Mouse (Mus musculus) neural tube, embryonic 13.5 days (tissue): ENCODE results near the gene Hspa4. TPM values are rescaled to one million over a fixed set of nuclear protein-coding genes. Genes with fewer than 3 reads are reported as not detected.

ENCODE experiments used
- ATAC-seq: fragments of 200-750 bp; cut with Nextera tagmentation; 2 replicates; pipeline ENCODE4 v1.8.0; 2017; ENCODE audit warnings: low read depth, mild to moderate bottlenecking, moderate TSS enrichment, moderate library complexity
- H3K27ac ChIP-seq: fragments of 300-500 bp; sonication (generic); replicated peaks from 2 replicates; pipeline ENCODE4 v1.5.1; 2015; ENCODE audit warnings: moderate library complexity, mild to moderate bottlenecking, inconsistent platforms
- H3K27me3 ChIP-seq: fragments of 300-500 bp; sonication (generic); 2 replicates; pipeline ENCODE4 v1.6.1; 2015; ENCODE audit warnings: mild to moderate bottlenecking, inconsistent platforms
- H3K36me3 ChIP-seq: fragments of 300-500 bp; sonication (generic); 2 replicates; pipeline ENCODE4 v1.6.1; 2015; ENCODE audit warnings: mild to moderate bottlenecking, inconsistent platforms
- H3K4me1 ChIP-seq: fragments of 300-500 bp; sonication (generic); replicated peaks from 2 replicates; pipeline ENCODE4 v1.6.1; 2015; ENCODE audit warnings: inconsistent platforms
- H3K4me2 ChIP-seq: fragments of 300-500 bp; sonication (generic); 2 replicates; pipeline ENCODE4 v1.6.1; 2015; ENCODE audit warnings: inconsistent platforms, mild to moderate bottlenecking, moderate library complexity
- H3K4me3 ChIP-seq: fragments of 300-500 bp; sonication (generic); 2 replicates; pipeline ENCODE4 v1.5.1; 2015; ENCODE audit warnings: mild to moderate bottlenecking, inconsistent platforms
- H3K9ac ChIP-seq: fragments of 300-500 bp; sonication (generic); 2 replicates; pipeline ENCODE4 v1.6.1; 2015; ENCODE audit warnings: moderate library complexity, mild to moderate bottlenecking, inconsistent platforms
- H3K9me3 ChIP-seq: fragments of 300-500 bp; sonication (generic); 2 replicates; pipeline ENCODE4 v1.6.1; 2016; ENCODE audit warnings: inconsistent platforms
- WGBS: fragments of 180-500 bp; shearing (Covaris S2); methylation state at CpG from one replicate; pipeline ENCODE4 v1.1.7; 2015; 5-methylcytosine and 5-hydroxymethylcytosine counted together
- polyA plus RNA-seq: library from polyadenylated mRNA; unstranded; fragments of >200 nt; fragmentation: Nextera tagmentation; extraction: Ambion mirVana; gene quantifications from 2 replicates; pipeline ENCODE4 v1.2.1, GENCODE M21; 2015

The Hspa4 gene
- polyA plus RNA-seq, 1 experiment from 2014 or later: 56.1 TPM

GRCm38 (mm10) chr11:53269596-53269995 lies 30.7 kb downstream of the Hspa4 start:
- H3K27me3 ChIP-seq: no peaks in the 10 kb centered on the region
- H3K4me1 ChIP-seq: no peaks in the 10 kb centered on the region
- H3K4me3 ChIP-seq: no peak overlapping the region
- H3K9me3 ChIP-seq: no peaks in the 10 kb centered on the region
- no peak overlapping the region for H3K27ac ChIP-seq
- no peak for ATAC-seq
- H3K4me2 ChIP-seq: no peak overlapping the region
- no peak overlapping the region for H3K9ac ChIP-seq
- WGBS: 90% methylated on average over 6 of the region's 6 CpGs
- H3K36me3 ChIP-seq: peaks cover 97% of the 10 kb centered on the region

DNA sequence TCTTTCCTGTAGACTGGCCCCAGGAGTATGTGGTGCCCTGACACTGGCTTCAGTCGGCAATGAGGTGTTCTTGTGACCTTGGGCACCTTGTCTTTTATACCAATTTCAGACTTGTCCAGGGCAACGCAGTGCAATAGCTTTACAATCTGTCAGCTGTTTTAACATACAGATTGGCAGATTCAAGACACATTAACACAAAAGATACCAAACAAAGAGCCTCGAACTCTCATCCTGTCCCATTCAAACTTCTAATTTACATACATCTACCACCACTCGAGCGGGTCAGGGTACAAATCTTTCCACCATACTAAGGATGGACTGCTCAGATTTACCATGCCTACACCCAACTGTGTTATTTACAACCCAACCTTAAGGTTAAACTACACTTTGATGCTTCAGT lies 39.7 kb downstream of the Hspa4 start:
- peaks cover 54% of the 10 kb centered on the region for H3K36me3 ChIP-seq
- 82% methylated on average over 5 of the region's 5 CpGs for WGBS
- no peak overlapping the region for H3K27ac ChIP-seq

GRCm38 (mm10) chr11:53260056-53260455 lies 40.2 kb downstream of the Hspa4 start:
- Histone ChIP-seq H3K4me1 (no peaks in the 10 kb centered on the region), H3K4me3 (no peak overlapping the region), H3K27me3 (no peaks in the 10 kb centered on the region), H3K9me3 (no peaks in the 10 kb centered on the region), H3K4me2 (no peak overlapping the region), H3K27ac (no peak overlapping the region), H3K36me3 (peaks cover 49% of the 10 kb centered on the region), H3K9ac (no peak overlapping the region)
- 81% methylated on average over 1 of the region's 1 CpGs for WGBS
- no peak for ATAC-seq

More for the DNA sequence above, 39.7 kb downstream of the Hspa4 start:
- H3K4me1 ChIP-seq: no peaks in the 10 kb centered on the region
- H3K9me3 ChIP-seq: no peaks in the 10 kb centered on the region
- H3K4me2 ChIP-seq: no peak overlapping the region
- ATAC-seq: no peak
- no peak overlapping the region for H3K9ac ChIP-seq
- no peaks in the 10 kb centered on the region for H3K27me3 ChIP-seq
- H3K4me3 ChIP-seq: no peak overlapping the region

DNA sequence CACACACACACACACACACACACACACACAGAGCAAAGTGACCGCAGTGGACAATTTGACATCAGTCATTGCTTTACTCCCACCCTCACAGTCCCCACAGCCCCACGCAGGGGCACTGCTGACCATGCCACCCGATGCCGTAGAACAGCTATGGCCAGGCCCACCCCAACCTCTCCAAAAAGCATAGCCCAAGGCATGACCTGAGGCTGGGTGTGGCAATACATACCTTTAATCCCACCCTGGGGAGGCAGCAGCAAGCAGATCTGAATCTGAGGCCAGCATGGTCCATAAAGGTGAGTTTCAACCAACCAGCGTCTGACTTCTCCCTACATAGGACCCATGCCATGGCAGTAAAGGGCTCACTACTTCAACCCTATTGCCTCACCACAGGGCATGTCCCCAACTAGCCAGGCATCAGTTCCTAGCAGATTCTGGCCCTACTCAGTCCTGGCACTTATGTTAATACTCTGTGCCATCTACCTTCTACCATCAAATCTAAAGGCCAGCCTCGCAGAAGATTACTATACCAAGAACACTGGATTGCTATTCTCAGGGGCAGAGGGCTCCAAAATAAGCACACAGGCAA lies 41.1 kb downstream of the Hspa4 start:
- no peak for ATAC-seq
- no peaks in the 10 kb centered on the region for H3K27me3 ChIP-seq
- H3K4me1 ChIP-seq: no peaks in the 10 kb centered on the region
- 80% methylated on average over 6 of the region's 6 CpGs for WGBS
- H3K9me3 ChIP-seq: no peaks in the 10 kb centered on the region
- H3K4me3 ChIP-seq: no peak overlapping the region
- H3K27ac ChIP-seq: no peak overlapping the region
- H3K9ac ChIP-seq: no peak overlapping the region
- peaks cover 40% of the 10 kb centered on the region for H3K36me3 ChIP-seq
- H3K4me2 ChIP-seq: no peak overlapping the region

GRCm38 (mm10) chr11:53256914-53257313 lies 43.3 kb downstream of the Hspa4 start:
- Histone ChIP-seq H3K36me3 (peaks cover 19% of the 10 kb centered on the region), H3K9ac (no peak overlapping the region), H3K4me2 (no peak overlapping the region), H3K27me3 (no peaks in the 10 kb centered on the region), H3K4me3 (no peak overlapping the region), H3K9me3 (no peaks in the 10 kb centered on the region), H3K27ac (no peak overlapping the region), H3K4me1 (peaks cover 12% of the 10 kb centered on the region)
- no peak for ATAC-seq
- 81% methylated on average over 2 of the region's 2 CpGs for WGBS

DNA sequence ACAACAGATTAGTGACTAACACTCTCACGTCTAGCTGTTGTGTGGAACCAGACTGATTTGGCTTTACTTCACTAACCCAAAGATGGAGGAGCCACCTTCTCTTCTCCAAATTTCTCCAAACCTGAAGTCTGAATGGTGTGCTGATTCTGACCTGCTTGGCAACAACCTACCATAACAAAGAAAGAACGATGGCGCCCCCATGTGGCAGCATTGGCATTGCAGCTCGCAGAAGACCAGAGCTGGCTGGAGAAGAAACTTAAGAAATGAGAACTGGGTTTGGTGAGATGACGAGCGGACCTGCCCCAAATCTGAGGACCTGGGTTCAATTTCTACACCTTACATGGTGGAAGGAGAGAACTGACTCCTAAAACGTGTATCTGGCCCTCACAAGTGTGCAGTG lies 45.3 kb downstream of the Hspa4 start:
- no peak overlapping the region for H3K27ac ChIP-seq
- H3K27me3 ChIP-seq: no peaks in the 10 kb centered on the region
- no peak overlapping the region for H3K4me3 ChIP-seq
- H3K9ac ChIP-seq: no peak overlapping the region
- H3K4me2 ChIP-seq: no peak overlapping the region
- ATAC-seq: no peak
- H3K4me1 ChIP-seq: peaks cover 32% of the 10 kb centered on the region
- 45% methylated on average over 7 of the region's 7 CpGs for WGBS
- H3K36me3 ChIP-seq: no peaks in the 10 kb centered on the region
- H3K9me3 ChIP-seq: no peaks in the 10 kb centered on the region

GRCm38 (mm10) chr11:53254428-53254827 lies 45.8 kb downstream of the Hspa4 start:
- WGBS: 96% methylated on average over 3 of the region's 3 CpGs
- H3K4me2 ChIP-seq: no peak overlapping the region
- no peak overlapping the region for H3K27ac ChIP-seq
- no peak for ATAC-seq
- H3K4me1 ChIP-seq: peaks cover 36% of the 10 kb centered on the region
- H3K27me3 ChIP-seq: no peaks in the 10 kb centered on the region
- no peak overlapping the region for H3K4me3 ChIP-seq
- no peaks in the 10 kb centered on the region for H3K36me3 ChIP-seq
- no peaks in the 10 kb centered on the region for H3K9me3 ChIP-seq
- H3K9ac ChIP-seq: no peak overlapping the region

GRCm38 (mm10) chr11:53252186-53253119 lies 47.8 kb downstream of the Hspa4 start:
- Histone ChIP-seq H3K27me3 (no peaks in the 10 kb centered on the region), H3K4me3 (no peak overlapping the region), H3K4me2 (no peak overlapping the region), H3K9ac (peak overlapping the region; percentile 13; the same call in 1 of the 2 replicates), H3K4me1 (peaks cover 36% of the 10 kb centered on the region), H3K9me3 (no peaks in the 10 kb centered on the region), H3K27ac (peak overlapping the region; percentile 81), H3K36me3 (no peaks in the 10 kb centered on the region)
- peak; percentile 67 for ATAC-seq
- WGBS: 46% methylated on average over 12 of the region's 12 CpGs

DNA sequence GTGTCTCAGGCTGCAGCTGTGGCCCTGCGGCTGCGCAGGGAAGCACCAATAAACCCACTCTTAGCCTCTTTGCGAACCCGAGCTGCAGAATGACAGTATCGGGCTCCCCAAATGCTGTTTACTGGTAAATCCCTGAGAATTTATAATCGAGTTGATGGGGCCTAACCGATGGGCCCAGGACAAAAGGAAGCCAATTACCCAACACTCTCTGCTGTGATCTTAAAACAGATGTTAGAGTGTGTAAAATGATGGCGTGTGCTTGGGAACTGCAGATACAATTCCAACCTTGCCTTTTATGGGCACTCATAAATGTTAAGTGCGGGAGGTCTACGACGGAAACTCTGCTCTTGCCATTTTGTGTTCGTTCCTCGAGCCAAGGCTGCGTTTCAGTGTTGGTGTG lies 49.5 kb downstream of the Hspa4 start:
- no peaks in the 10 kb centered on the region for H3K9me3 ChIP-seq
- 24% methylated on average over 14 of the region's 14 CpGs for WGBS
- H3K27ac ChIP-seq: peak overlapping the region; percentile 53
- ATAC-seq: peak; percentile 41; the same call in 1 of the 2 replicates
- no peak overlapping the region for H3K4me2 ChIP-seq
- no peak overlapping the region for H3K4me3 ChIP-seq
- H3K36me3 ChIP-seq: no peaks in the 10 kb centered on the region
- H3K4me1 ChIP-seq: peaks cover 36% of the 10 kb centered on the region
- no peak overlapping the region for H3K9ac ChIP-seq
- no peaks in the 10 kb centered on the region for H3K27me3 ChIP-seq

GRCm38 (mm10) chr11:53249686-53250085 lies 50.6 kb downstream of the Hspa4 start:
- 0 out of 2 replicates have a peak, but pooled peaks cover under 1% of the 10 kb centered on the region for H3K9me3 ChIP-seq
- no peak overlapping the region for H3K27ac ChIP-seq
- peaks cover 36% of the 10 kb centered on the region for H3K4me1 ChIP-seq
- H3K9ac ChIP-seq: no peak overlapping the region
- H3K4me3 ChIP-seq: no peak overlapping the region
- no peak for ATAC-seq
- H3K4me2 ChIP-seq: no peak overlapping the region
- no peaks in the 10 kb centered on the region for H3K27me3 ChIP-seq
- WGBS: 57% methylated on average over 5 of the region's 5 CpGs
- H3K36me3 ChIP-seq: no peaks in the 10 kb centered on the region

DNA sequence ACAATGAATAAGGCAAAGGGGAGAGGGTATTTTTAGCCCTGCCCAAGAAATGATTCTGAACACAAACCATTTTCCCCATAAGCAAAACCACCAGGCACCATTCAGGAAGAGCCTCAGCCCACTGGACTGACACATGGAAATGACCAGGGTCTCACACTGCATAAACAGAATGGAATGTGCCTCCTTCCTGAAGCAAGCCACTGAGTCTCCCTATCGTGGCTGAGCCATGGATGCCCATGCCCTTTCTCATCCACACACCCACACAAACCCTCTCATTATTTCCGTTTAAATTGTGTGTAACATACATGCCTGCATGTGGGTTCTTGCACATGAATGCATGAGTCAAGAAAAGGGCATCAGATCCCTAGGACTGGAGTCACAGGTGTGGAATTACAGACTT lies 54.7 kb downstream of the Hspa4 start:
- 70% methylated on average over 2 of the region's 2 CpGs for WGBS
- Histone ChIP-seq H3K27ac (no peak overlapping the region), H3K9me3 (0 out of 2 replicates have a peak, but pooled peaks cover 3% of the 10 kb centered on the region), H3K36me3 (no peaks in the 10 kb centered on the region), H3K27me3 (no peaks in the 10 kb centered on the region), H3K9ac (no peak overlapping the region), H3K4me1 (peaks cover 10% of the 10 kb centered on the region), H3K4me2 (no peak overlapping the region), H3K4me3 (no peak overlapping the region)
- no peak for ATAC-seq

GRCm38 (mm10) chr11:53243199-53243598 lies 57.1 kb downstream of the Hspa4 start:
- Histone ChIP-seq H3K4me3 (no peak overlapping the region), H3K4me1 (no peaks in the 10 kb centered on the region), H3K9me3 (0 out of 2 replicates have a peak, but pooled peaks cover 3% of the 10 kb centered on the region), H3K4me2 (no peak overlapping the region), H3K9ac (no peak overlapping the region), H3K27me3 (no peaks in the 10 kb centered on the region), H3K27ac (no peak overlapping the region), H3K36me3 (no peaks in the 10 kb centered on the region)
- ATAC-seq: no peak
- 45% methylated on average over 11 of the region's 11 CpGs for WGBS
